Mouse (Mus musculus) bone marrow, adult 2 months (tissue): Measurements from ENCODE around the gene Slc25a3. TPM values are rescaled to one million over a fixed set of nuclear protein-coding genes. Genes with fewer than 3 reads are reported as not detected.

Experiments used
- H3K27ac ChIP-seq: fragments of 200-500 bp; 2 replicates; pipeline ENCODE4 v1.5.1; 2012; ENCODE audit warnings: low read depth, mild to moderate bottlenecking, control low read depth, inconsistent platforms, low read length; ENCODE audit not compliant: control insufficient read depth, poor library complexity, insufficient read depth
- H3K4me1 ChIP-seq: fragments of 200-500 bp; 2 replicates; pipeline ENCODE4 v1.6.1; 2011; ENCODE audit warnings: low read length; ENCODE audit not compliant: control insufficient read depth, insufficient read depth
- H3K4me3 ChIP-seq: fragments of 200-500 bp; replicated peaks from 2 replicates; pipeline ENCODE3; 2011; ENCODE audit warnings: mild to moderate bottlenecking, low read depth, low read length, control low read depth; ENCODE audit not compliant: control insufficient read depth
- CTCF ChIP-seq: fragments of 200-500 bp; IDR thresholded peaks from 2 replicates; pipeline ENCODE4 v1.5.1; 2011; ENCODE audit warnings: low read length, control low read depth; ENCODE audit not compliant: control insufficient read depth, insufficient read depth
- POLR2A ChIP-seq: fragments of 200-500 bp; IDR thresholded peaks from 2 replicates; pipeline ENCODE4 v1.6.1; 2011; ENCODE audit warnings: low read depth, mild to moderate bottlenecking, control low read depth, low read length, borderline replicate concordance; ENCODE audit not compliant: control insufficient read depth
- WGBS: fragments of 180-500 bp; shearing (Covaris S2); methylation state at CpG from one replicate; pipeline ENCODE4 v1.1.7; 2018; 5-methylcytosine and 5-hydroxymethylcytosine counted together
- polyA plus RNA-seq: library from polyadenylated mRNA; stranded (reverse); fragments of >200 nt; gene quantifications from 2 replicates; pipeline ENCODE4 v1.2.4, GENCODE M21; 2011; ENCODE audit warnings: low replicate concordance; ENCODE audit not compliant: missing spikeins, insufficient read depth, insufficient read length

Slc25a3 gene
- polyA plus RNA-seq, 1 experiment, result 223 TPM

DNA sequence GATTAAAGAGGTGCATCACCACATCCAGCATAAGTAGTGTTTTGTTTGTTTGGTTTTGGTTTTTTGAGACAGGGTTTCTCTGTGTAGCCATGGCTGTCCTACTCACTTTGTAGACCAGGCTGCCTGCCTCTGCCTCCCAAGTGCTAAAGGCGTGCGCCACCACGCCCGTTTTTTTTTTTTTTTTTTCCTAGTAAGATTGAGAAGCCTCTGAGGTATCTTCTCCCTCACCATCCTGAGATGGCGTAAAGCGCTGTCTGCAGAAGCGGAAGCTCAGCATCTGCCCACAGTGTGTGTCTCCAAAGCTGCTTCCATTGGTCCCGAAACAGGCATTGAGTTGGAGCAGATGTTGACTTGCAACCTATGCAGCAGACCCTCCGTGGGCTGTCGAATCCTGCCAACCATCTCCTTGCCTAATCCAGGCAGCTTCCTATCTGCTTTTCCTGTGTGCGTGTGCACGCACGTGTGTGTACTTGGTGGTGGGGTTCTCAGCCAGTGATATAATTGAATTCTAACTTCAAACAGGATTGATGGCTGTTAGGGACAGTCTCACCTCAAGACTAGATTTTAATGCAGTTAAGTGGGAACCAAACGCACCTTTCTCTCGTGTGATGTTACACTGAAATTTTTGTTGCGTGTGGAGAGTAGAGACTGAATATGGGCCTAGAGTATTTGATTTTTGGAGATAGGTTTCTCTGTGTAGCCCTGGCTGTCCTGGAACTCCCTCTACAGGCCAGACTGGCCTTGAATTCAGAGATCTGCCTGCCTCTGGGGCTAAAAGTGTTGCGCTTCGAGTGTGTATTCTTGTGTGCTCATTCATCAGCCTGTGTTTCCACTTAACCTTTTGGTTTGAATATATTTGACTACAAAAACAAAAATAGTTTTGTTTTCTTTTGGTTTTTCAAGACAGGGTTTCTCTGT, 19.7 kb upstream of the Slc25a3 start:
- Histone ChIP-seq H3K4me3 (no peak overlapping the region), H3K4me1 (no peaks in the 10 kb centered on the region; the same call in 1 of the 2 replicates), H3K27ac (no peak overlapping the region)
- WGBS, result 53% methylated on average over 18 of the region's 18 CpGs
- TF ChIP-seq CTCF (no peak), POLR2A (no peak)

DNA sequence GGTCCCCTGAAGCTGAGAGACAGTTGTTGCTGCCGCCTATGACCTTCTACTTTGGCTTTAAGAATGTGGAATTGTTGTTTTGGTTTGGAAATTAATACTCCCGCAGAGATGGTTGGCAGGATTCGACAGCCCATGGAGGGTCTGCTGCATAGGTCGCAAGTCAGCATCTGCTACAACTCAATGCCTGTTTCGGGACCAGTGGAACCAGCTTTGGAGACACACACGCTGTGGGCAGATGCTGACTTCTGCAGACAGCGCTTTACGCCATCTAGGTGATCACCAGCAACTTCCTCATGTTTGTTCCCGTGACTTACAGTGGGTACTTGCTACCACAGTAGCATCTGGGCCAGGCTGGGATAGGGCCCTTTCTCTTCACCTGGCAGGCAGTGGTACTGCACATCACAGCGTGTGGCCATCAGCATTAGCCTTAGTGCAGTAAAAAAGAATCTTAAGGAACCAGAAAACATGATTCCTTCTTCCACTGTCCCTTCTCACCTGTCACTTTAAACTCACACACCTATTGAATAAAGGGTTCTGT, 18.9 kb upstream of the Slc25a3 start:
- no peak for TF ChIP-seq CTCF
- no peak for TF ChIP-seq POLR2A
- Histone ChIP-seq H3K27ac (no peak overlapping the region), H3K4me3 (no peak overlapping the region), H3K4me1 (no peaks in the 10 kb centered on the region; the same call in 1 of the 2 replicates)
- WGBS, result 54% methylated on average over 10 of the region's 10 CpGs

- H3K4me3 ChIP-seq, result no peak overlapping the region
- WGBS, result 17% methylated on average over 2 of the region's 2 CpGs
- no peaks in the 10 kb centered on the region; the same call in 1 of the 2 replicates for H3K4me1 ChIP-seq
- TF ChIP-seq CTCF, result no peak
- no peak for TF ChIP-seq POLR2A
- no peak overlapping the region for H3K27ac ChIP-seq
Measured at GRCm38 (mm10) chr10:91141564-91141963, 17.7 kb upstream of the Slc25a3 start.

DNA sequence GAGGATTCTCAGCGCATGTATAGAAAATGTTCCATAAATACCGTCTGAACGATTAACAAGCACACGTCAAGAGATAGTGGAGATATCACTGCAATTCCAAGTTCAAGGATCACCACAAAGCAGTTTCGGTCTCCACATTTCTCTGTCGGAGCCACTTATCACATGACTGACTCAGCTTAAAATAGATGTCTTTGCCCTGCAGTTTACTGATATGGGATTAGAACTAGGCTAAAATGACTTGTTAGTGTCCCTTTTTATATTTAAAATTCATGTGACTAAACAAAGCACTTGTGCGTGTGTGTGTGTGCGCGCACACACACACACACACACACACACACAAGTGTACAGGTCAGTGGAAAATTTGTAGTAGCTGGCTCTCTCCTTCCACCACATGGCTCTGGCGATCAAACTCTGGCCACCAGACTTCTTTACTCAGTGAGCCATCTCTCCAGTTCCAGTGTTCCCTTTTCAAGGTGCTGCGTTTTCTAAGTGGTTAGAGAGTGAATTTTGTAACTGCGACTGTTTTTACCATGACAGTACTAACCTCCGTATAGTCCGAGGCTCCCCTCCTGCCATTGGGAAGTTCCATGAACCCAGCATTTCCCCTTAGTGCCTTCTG, 15.4 kb upstream of the Slc25a3 start:
- Histone ChIP-seq H3K4me1 (no peaks in the 10 kb centered on the region; the same call in 1 of the 2 replicates), H3K27ac (no peak overlapping the region), H3K4me3 (no peak overlapping the region)
- no peak for TF ChIP-seq POLR2A
- TF ChIP-seq CTCF, result no peak
- WGBS, result 68% methylated on average over 14 of the region's 14 CpGs

DNA sequence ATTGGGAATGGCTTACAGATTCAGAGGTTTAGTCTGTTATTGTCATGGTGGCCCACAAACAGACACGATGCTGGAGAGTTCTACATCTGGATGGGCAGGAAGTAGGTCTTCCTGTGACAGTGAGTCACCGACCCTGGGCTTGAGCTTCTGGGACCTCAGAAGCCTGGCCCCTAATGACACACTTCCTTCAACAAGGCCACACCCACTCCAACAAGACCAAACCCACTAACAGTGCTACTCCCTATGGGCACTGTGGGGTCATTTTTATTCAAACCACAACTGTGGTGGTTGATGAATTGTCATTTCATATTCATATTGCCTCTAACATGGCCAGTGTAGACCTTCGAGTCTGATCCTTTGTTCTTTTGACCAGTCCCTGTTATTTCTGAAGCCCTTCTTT, 14.5 kb upstream of the Slc25a3 start:
- H3K4me3 ChIP-seq, result no peak overlapping the region
- WGBS, result 28% methylated on average over 3 of the region's 3 CpGs
- TF ChIP-seq POLR2A (no peak), CTCF (no peak)
- H3K4me1 ChIP-seq, result no peaks in the 10 kb centered on the region; the same call in 1 of the 2 replicates
- H3K27ac ChIP-seq, result no peak overlapping the region

GRCm38 (mm10) chr10:91137400-91137799, 13.5 kb upstream of the Slc25a3 start:
- Histone ChIP-seq H3K4me3 (no peak overlapping the region), H3K27ac (no peak overlapping the region), H3K4me1 (no peaks in the 10 kb centered on the region; the same call in 1 of the 2 replicates)
- 53% methylated on average over 9 of the region's 9 CpGs for WGBS
- TF ChIP-seq CTCF (no peak), POLR2A (no peak)

DNA sequence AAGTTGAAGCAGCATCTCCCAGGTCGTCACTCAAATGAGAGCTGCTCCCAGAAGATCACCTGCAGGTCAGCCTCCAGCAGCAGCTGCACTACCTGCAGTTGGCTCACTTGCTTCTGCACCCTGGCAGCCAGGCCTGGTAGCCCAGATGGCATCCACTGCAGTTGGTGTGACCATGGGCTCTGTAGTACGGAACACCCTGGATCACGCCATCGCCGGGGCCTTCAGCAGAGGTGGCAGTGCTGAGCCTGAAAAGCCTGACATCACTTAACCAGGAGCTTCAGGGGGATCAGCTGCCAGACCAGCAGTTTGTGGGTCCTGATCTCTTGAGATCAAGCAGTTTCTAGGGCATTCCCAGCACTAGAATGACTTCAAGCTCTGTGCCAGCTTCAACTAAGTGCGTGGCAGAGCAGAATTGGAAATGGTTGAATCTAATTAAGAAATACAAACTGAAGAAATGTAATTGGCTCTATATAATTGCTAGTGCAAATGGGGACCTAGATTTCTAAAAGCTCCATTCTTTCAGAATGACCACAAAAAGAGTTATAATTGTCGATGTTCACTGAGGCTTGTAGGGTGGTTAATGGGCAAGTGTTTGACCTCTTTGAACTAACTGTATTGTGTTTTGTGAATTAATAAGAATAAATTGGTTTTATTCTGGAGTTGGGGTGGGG, 11.6 kb upstream of the Slc25a3 start:
- no peak overlapping the region for H3K4me3 ChIP-seq
- no peak for TF ChIP-seq POLR2A
- no peak for TF ChIP-seq CTCF
- WGBS, result 89% methylated on average over 7 of the region's 7 CpGs
- H3K4me1 ChIP-seq, result no peaks in the 10 kb centered on the region; the same call in 1 of the 2 replicates
- no peak overlapping the region for H3K27ac ChIP-seq

GRCm38 (mm10) chr10:91131565-91131964, 7.7 kb upstream of the Slc25a3 start:
- TF ChIP-seq CTCF (no peak), POLR2A (no peak)
- 79% methylated on average over 1 of the region's 1 CpGs for WGBS
- H3K27ac ChIP-seq, result no peak overlapping the region
- no peak overlapping the region for H3K4me3 ChIP-seq
- H3K4me1 ChIP-seq, result no peaks in the 10 kb centered on the region
